Mouse (Mus musculus) spleen, postnatal 14 days (tissue): Measurements from ENCODE around the gene Naglu.
A peak's percentile ranks its signal among the peaks of the same experiment; 100 is the strongest.

Experiments used
- DNase-seq, 2 experiments: peaks; one replicate each; pipeline ENCODE4 v3.0.0; 2021 to 2022; ENCODE audit warnings: low spot score in 2 of 2

Gene Naglu

GRCm38 (mm10) chr11:101069391-101070188 lies at the start of gene Naglu:
Gene Naglu, plus strand, starts transcription at chr11:101070012.
- peak; percentile 86 to 93 for DNase-seq

- no peak for DNase-seq
Observed at GRCm38 (mm10) chr11:101023371-101023770, 46.4 kb upstream of the Naglu start.

GRCm38 (mm10) chr11:101024001-101024400 lies 45.8 kb upstream of the Naglu start:
- DNase-seq = no peak

DNA sequence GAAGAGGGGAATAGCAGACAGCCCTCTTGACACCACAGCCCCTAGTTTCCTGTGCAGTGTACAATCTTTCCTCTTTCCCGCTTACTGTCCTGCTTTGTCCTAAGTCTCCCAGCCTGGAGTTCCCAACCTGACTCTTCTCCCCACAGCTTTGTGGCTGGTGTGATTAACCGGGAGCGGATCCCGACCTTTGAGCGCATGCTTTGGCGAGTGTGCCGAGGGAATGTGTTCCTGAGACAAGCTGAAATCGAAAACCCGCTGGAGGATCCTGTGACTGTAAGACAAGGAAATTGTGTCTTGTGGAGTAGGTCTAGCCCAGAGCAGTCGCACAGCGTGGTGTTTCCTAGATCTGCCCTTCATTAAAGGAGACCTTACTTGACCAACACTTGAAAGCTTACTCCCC lies 42.7 kb upstream of the Naglu start:
- DNase-seq = no peak

DNA sequence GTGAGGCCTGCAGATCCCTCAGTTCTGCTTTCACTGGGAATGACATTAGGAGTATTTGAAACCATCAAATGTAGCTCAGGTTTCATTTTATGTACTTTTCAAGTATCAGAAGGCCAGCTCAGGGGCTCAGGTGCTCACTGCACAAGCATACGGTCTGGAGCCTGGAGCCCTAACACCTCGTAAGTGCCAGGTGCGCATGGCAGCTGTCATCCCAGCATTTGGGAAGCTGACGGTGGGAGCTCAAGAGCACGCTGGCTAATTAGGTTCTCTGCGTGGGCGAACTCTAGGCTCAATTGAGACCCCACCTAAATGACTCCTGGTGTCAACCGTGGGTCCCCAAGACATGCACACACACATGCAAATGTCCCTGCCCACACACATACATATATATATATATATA lies 40.5 kb upstream of the Naglu start:
- DNase-seq = no peak

DNA sequence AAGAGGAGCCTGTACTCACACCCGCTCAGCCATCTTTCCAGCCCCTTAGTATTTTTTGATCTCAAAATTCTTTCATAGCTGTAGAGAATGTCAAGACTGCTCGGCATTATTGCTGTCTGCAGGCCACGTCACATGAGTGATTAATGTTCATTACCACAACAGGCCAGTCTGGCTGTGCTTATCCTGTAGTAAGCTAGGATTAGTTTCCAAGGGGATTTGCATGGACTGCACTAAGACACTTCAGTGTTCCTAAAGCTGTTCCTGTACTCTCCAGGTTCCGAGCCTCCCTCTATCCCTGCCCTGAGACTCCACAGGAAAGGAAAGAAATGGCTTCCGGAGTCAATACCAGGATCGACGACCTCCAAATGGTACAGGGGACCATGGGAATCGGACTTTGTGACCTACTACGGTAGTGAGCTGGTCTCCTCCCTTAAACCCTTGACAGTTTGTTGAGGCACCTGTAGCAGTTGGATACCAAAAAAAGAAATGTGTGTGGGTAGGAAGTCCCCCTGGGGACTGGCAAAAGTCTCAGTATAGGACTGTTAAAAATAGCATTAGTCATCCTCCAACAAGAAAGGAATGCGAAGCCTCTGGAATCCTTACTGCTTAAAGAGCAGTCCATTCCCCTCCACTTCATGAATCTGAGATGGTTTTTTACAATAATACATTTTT lies 39.5 kb upstream of the Naglu start:
- no peak for DNase-seq

DNA sequence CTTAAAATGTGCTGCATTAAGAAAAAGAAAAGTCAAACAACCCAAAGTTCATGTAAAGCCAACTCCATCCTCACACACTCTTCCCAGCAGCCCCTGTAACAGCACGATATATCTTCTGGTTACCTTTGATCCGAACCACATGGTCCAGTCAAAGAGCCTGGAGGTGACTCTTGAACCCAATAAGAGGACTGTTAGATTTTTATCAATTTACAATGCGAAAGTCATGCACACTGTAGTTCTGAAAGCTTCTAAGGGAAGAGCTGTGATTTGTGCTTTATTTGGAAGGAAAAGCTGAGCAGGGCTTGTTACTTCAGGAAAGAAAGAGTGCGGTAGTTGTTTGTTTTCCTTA lies 39.0 kb upstream of the Naglu start:
- DNase-seq = no peak

DNA sequence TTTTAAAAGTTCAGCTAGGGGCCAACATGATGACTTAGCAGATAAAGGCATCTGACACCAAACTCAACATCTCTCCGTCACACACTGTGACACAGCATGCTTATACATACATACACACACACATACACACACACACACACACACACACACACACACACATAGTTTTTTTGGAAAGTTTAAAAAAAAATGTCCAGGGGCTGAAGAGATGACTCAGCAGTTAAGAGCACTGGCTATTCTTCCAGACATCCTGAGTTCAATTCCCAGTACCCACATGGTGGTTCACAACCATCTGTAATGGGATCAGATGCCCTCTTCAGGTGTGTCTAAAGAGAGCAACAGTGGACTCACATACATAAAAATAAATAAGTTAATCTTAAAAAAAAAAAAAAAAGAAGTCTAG lies 38.3 kb upstream of the Naglu start:
- no peak for DNase-seq

DNA sequence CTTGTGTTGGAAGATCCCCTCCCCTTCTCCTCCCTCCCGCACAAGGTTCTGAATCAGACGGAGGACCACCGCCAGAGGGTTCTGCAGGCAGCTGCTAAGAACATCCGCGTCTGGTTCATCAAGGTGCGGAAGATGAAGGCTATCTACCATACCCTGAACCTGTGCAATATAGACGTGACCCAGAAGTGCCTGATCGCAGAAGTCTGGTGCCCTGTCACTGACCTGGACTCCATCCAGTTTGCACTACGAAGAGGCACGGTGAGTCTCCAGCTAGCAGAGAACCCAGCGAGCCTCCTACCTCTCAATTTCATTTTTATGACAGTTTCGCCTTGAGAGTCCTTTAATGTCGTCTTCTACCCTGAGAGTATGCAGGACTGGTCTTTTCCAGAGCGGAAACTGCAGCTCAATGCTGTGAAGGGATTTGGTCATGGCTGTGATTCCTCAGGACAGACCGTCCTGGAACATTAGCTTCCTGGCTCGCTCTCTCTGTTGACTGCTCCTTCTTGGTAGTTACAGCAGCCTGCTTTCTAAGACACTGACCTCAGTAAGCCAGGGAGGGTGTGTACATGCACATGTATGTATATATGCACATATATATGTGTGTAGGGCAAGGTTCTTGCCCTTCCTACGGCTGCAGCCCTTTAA lies 35.8 kb upstream of the Naglu start:
- DNase-seq = no peak

DNA sequence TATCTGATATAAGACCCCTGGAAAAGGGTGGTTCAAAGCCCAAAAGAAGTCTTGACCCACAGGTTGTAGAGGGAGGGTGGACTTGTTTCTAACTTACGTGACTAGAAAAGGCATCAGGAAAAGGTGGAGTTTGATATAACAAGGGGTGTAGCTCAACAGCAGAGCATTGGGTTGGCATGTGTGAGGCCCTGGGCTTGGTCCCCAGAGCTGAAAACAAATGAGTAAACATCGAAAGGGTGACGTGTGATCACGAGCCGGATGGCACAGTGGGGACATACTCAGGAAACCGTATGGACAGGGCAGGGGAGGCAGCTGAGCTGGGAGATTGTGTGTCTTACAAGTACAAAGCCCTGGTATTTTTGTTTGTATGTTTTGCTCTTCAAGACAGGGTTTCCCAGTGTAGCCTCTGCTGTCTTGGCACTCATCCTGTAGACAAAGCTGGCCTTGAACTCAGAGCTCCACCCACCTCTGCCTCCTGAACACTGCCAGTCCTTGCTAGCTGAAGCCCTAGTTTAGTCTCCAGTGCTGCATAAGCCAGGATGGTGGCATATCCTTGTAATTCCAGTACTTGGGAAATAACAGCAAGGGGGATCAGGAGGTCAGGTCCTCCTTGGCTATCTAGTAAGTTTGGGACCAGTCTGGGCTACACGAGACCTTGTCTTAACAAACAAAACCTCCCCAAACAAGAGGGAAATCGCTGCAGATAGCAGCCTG lies 35.0 kb upstream of the Naglu start:
- DNase-seq = no peak

- no peak for DNase-seq
Observed at GRCm38 (mm10) chr11:101035328-101035695, 34.5 kb upstream of the Naglu start.

DNA sequence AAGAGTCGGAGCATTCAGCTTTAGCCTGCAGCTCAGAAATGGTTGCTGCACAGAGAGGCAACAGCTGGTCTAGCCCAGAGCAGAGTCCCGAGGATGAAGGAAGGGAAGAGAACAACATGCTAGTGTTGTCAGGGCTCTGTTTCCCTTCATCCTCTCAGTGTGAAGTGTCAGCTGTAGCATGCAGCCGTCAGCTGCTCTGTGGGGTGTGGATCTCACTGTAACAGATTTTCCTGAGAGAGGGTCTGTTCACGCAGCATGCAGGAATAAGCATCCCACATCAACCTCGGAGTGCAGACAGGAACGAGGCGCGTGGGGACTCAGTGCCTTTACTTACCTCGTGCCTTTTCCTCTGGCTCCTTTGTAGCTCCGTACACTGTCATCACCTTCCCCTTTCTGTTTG lies 32.0 kb upstream of the Naglu start:
- no peak for DNase-seq

GRCm38 (mm10) chr11:101045826-101046225 lies 24.0 kb upstream of the Naglu start:
- DNase-seq = no peak

DNA sequence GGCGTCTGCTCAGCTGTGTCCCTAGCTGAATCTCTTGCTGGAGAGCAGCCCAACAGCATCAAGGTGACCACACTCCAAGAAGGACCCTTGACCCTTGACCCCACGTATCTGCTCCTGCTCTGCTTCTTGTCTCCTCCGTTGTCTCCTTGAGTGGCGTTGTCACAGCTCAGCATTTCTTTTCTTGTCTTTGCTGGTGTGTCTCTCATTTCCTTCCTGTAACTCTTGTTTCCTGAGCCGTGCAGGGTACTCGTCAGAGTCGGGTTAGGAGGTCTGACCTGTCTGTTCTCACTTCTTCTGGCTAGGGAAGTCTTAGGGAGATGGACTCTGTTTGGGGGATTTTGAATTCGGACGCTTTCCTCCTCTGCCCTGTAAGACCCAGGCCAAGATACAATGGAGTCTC lies 23.4 kb upstream of the Naglu start:
- DNase-seq = no peak

DNA sequence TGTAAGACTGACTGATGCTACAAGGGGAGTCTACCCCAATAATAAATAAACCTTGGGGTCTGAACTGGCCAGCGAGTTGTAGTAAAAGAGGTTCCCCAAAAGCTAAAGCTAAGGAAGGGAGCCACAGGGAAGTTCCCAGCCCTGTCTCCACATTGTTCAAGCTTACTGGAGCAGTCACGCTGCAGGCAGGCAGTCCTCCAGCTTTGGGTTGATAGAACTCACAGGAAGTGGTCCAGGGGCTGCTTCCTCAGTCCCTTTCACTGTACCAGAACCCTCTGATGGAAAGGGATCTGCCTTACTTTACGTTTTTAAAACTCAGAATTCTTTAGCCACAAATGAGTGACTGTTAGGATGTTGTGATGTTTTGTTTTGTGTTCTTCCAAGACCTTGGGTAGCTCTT lies 22.3 kb upstream of the Naglu start:
- DNase-seq = no peak

- no peak for DNase-seq
Observed at GRCm38 (mm10) chr11:101050359-101050758, 19.5 kb upstream of the Naglu start.

- no peak for DNase-seq
Observed at GRCm38 (mm10) chr11:101051051-101051493, 18.7 kb upstream of the Naglu start.

DNA sequence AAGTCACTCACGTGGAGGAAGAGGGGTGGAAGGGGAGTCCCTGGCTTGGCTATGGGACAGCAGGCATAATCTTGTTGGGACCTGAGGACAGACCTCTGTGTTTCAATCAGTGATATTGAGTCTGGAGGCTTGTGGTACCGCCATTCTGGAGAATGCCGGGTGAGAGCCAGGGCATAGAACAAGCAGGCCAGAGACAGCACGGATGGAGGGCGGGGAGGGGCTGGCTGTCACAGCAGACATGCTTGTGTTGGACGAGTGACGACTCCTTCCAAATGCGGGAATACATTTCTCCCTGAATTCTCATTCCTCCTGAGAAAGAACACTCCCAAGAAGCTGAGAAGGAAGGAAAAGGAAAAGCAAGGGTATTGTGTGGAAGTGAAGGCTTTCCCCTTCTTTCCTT lies 18.2 kb upstream of the Naglu start:
- DNase-seq = no peak

DNA sequence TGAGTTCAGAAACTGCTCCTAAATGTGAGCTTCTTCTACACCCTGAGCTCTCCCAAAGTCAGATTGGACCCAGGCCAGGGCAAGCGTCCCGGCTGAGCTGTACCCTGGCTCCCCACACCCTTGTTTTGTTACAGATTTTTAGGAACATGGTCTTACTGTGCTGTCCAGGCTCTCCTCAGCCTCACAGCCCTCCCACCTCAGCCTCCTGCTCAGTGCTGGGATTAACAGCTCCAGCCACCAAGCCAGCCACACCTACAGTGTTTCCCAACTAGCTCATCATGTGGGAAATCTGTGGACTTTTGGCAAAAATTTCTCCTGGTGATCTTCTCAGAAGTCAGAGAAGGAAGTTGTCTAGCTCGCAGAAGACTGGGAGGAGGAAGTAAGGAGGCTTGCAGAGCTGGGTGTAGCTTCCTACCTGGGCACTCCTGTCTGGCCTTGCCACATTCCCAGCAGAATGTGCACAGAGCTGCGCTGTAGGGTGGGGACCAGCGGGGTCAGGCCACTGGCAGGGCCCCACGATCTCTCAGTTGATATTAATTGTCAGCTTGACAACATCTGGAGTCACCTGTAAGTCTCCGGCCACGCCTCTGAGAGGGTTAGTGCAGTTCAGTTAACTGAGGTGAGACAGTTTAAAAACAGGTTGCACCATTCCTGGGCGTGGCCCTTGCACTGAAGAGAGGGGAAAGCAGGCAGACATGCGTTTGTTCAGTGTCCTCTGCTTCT lies 16.9 kb upstream of the Naglu start:
- no peak for DNase-seq

DNA sequence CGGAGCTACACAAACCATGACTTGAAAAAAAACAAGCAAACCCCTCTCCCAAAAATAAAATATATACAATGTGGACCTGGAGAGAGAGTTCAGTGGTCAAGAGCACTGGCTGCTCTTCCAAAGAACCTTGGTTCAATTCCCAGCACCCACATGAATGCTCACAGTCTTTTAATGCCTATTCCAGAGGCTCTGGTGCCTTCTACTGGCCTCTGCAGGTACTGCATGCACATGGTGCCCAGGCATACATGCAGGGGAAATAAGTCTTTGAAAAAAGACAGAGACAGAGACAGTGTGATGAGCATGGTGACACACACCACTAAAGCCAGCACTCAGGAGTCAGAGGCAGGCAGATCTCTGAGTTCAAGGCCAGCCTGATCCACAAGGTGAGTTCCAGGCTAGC lies 15.8 kb upstream of the Naglu start:
- peak in 1 of 2 experiments; percentile 37 for DNase-seq

GRCm38 (mm10) chr11:101055418-101055817 lies 14.4 kb upstream of the Naglu start:
- no peak for DNase-seq

DNA sequence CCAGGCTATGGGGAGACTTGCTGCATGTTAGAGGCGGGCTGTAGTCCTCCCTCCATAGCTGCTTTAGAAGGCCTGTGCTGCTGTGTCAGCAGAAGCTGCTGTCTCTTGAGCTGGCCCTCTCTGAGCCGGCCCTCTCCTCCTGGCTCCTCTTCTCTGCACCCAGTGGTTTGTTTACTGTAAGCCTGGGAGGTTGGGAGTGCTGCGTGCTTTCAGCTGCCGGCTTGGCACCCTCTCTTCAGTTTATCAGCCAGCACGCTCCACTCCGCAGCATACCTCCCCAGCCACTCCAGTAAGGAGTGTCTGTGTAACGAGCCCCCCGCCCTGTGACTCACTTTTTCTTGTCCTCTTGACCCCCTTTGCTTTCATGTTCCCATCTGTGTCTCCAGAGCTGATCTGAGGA lies 12.9 kb upstream of the Naglu start:
- no peak for DNase-seq
